ENCODE assay signal across 8 mouse cellular contexts in genomic region chr7:142470808-142471413, GRCm38 (mm10). TPM values are rescaled to one million over a fixed set of nuclear protein-coding genes. Genes with fewer than 3 reads are reported as not detected.
DNase-seq lines count a peak whose midpoint lies in the region; ATAC-seq lines count a peak whose summit lies in the region.

No protein-coding gene starts in this region.

- H3K4me2 ChIP-seq in stomach, embryonic 16.5 days (ENCODE audit: low read depth, low read length) = peak overlapping the region; percentile 65

- H3K27me3 ChIP-seq in stomach, embryonic 16.5 days (ENCODE audit: control insufficient read depth, insufficient read depth, low read length) = no peaks in the 10 kb centered on the region

- peak; percentile 19 to 39; a peak in 1 of 4 replicates for ATAC-seq in hematopoietic stem cell, adult 5-6 weeks (replicated peaks in 1 of 2; ENCODE audit: insufficient read depth in 1 of 2, low FRiP score in 2 of 2, low TSS enrichment in 1 of 2, low read depth in 1 of 2, poor library complexity in 2 of 2, severe bottlenecking in 2 of 2)
- peak; percentile 63; the same call in 1 of the 2 replicates for ATAC-seq in stomach, embryonic 16.5 days (ENCODE audit: insufficient read depth, low FRiP score)

- no peaks in the 10 kb centered on the region for H3K36me3 ChIP-seq in stomach, embryonic 16.5 days (ENCODE audit: control insufficient read depth, insufficient read depth, low read length)

- peaks cover 26% of the 10 kb centered on the region for H3K4me1 ChIP-seq in stomach, embryonic 16.5 days (ENCODE audit: control insufficient read depth, insufficient read depth, low read length)

- DNase-seq in adrenal gland, postnatal 10 days = peak; percentile 60
- no peak for DNase-seq in adrenal gland, adult 8-10 months
- DNase-seq in 416B (ENCODE audit: low read depth) = peak; percentile 59
- peak; percentile 98 for DNase-seq in fibroblast of lung, adult 2 months (ENCODE audit: low read depth)
- DNase-seq in lung, postnatal 10 days = peak; percentile 87
- DNase-seq in thymus, postnatal 10 days (ENCODE audit: low spot score in 2 of 2) = no peak

- no peaks in the 10 kb centered on the region for H3K9me3 ChIP-seq in stomach, embryonic 16.5 days (replicated peaks; ENCODE audit: control insufficient read depth, low read length)

- WGBS in stomach, embryonic 16.5 days = 16% methylated on average over 4 of the region's 4 CpGs

- peak overlapping the region; percentile 48; the same call in 1 of the 2 replicates for H3K4me3 ChIP-seq in stomach, embryonic 16.5 days (replicated peaks; ENCODE audit: low read length)

- H3K9ac ChIP-seq in stomach, embryonic 16.5 days (ENCODE audit: low read length) = peak overlapping the region; percentile 80

- peak overlapping the region; percentile 97 for H3K27ac ChIP-seq in stomach, embryonic 16.5 days (ENCODE audit: low read length)

RNA-seq across cellular contexts. Expression of gene Lsp1, which starts 10.3 kb away (rescaled TPM):
- total RNA-seq in adrenal gland, postnatal 10 days (2021) = 10 to 100 TPM; 26.7 to 39.3 TPM
- total RNA-seq in adrenal gland, adult 8-10 months (2022) = 10 to 100 TPM; 18.1 to 31.9 (median 21.4) TPM
- 233 and 282 TPM in 2 replicates for total RNA-seq in hematopoietic stem cell, adult 5-6 weeks (2017)
- polyA plus RNA-seq in stomach, embryonic 16.5 days (2015; fragmentation: Nextera tagmentation; extraction: Ambion mirVana) = 216 and 235 TPM in 2 replicates

RNA-seq across cellular contexts. Expression of gene Tnnt3, which starts 27.7 kb away (rescaled TPM):
- total RNA-seq in adrenal gland, postnatal 10 days (2021) = 1,000 to 10,000 TPM in 1 of 2 experiments, 100 to 1,000 TPM in 1; 272 to 1,179 TPM
- 1 to 10 TPM in 3 of 4 experiments, not detected in 1; 1.1 to 1.5 (median 1.3) TPM for total RNA-seq in adrenal gland, adult 8-10 months (2022)
- total RNA-seq in hematopoietic stem cell, adult 5-6 weeks (2017) = 0.55 and 9.3 TPM in 2 replicates
- 12.0 and 208 TPM in 2 replicates for polyA plus RNA-seq in stomach, embryonic 16.5 days (2015; fragmentation: Nextera tagmentation; extraction: Ambion mirVana)

RNA-seq across cellular contexts. Expression of gene Tnni2, which starts 29.3 kb away (rescaled TPM):
- total RNA-seq in adrenal gland, postnatal 10 days (2021) = 100 to 1,000 TPM; 196 to 793 TPM
- total RNA-seq in adrenal gland, adult 8-10 months (2022) = 1 to 10 TPM in 1 of 4 experiments, under 1 TPM in 3; 0.43 to 1.1 (median 0.85) TPM
- total RNA-seq in hematopoietic stem cell, adult 5-6 weeks (2017) = 8.2 and 12.3 TPM in 2 replicates
- polyA plus RNA-seq in stomach, embryonic 16.5 days (2015; fragmentation: Nextera tagmentation; extraction: Ambion mirVana) = 20.2 and 217 TPM in 2 replicates

RNA-seq across cellular contexts. Expression of gene Syt8, which starts 36.3 kb away (rescaled TPM):
- not detected for total RNA-seq in adrenal gland, postnatal 10 days (2021)
- 1 to 10 TPM in 1 of 4 experiments, not detected in 3; 1.2 TPM for total RNA-seq in adrenal gland, adult 8-10 months (2022)
- not detected in 2 replicates for total RNA-seq in hematopoietic stem cell, adult 5-6 weeks (2017)
- 31.1 and 50.1 TPM in 2 replicates for polyA plus RNA-seq in stomach, embryonic 16.5 days (2015; fragmentation: Nextera tagmentation; extraction: Ambion mirVana)

Comparison
In these comparisons a context has a peak if more than half of its experiments do, and no peak if none do; other contexts are left out.
1. DNase-seq: peak in adrenal gland, postnatal 10 days (single experiment), 416B (single experiment), fibroblast of lung, adult 2 months (single experiment) and lung, postnatal 10 days (single experiment); none in adrenal gland, adult 8-10 months (single experiment) and thymus, postnatal 10 days (0 of 2).
2. RNA of gene Tnnt3, which starts 27.7 kb away (total RNA-seq): 272 to 1,179 TPM in adrenal gland, postnatal 10 days; 1.1 to 1.5 TPM in adrenal gland, adult 8-10 months and 0.55 to 9.3 TPM in hematopoietic stem cell, adult 5-6 weeks; every median in the first group is over 10 times any median in the second.
3. RNA of gene Tnni2, which starts 29.3 kb away (total RNA-seq): 196 to 793 TPM in adrenal gland, postnatal 10 days; 8.2 to 12.3 TPM in hematopoietic stem cell, adult 5-6 weeks and 0.43 to 1.1 TPM in adrenal gland, adult 8-10 months; every median in the first group is over 10 times any median in the second.